Mouse (Mus musculus) C2C12 (cell line): ENCODE measurements around the gene Cntn2. TPM values are rescaled to one million over a fixed set of nuclear protein-coding genes. Genes with fewer than 3 reads are reported as not detected.

Source experiments
- H3K27me3 ChIP-seq: one replicate; pipeline ENCODE4 v1.6.1; 2011; ENCODE audit not compliant: control insufficient read depth, insufficient read depth, insufficient read length
- H3K36me3 ChIP-seq: one replicate; pipeline ENCODE4 v1.6.1; 2011; ENCODE audit not compliant: control insufficient read depth, insufficient read depth
- H3K4me3 ChIP-seq: one replicate; pipeline ENCODE4 v1.5.1; 2011; ENCODE audit warnings: mild to moderate bottlenecking, control low read depth; ENCODE audit not compliant: poor library complexity, insufficient read depth, severe bottlenecking
- H3K79me2 ChIP-seq: one replicate; pipeline ENCODE4 v1.6.1; 2011; ENCODE audit not compliant: control insufficient read depth, insufficient read depth
- H3K79me3 ChIP-seq: one replicate; pipeline ENCODE4 v1.6.1; 2011; ENCODE audit warnings: low read depth, control low read depth
- H3ac ChIP-seq: one replicate; pipeline ENCODE3; 2011; ENCODE audit warnings: low read depth; ENCODE audit not compliant: control insufficient read depth, insufficient read length
- CEBPB ChIP-seq: IDR thresholded peaks from one replicate; pipeline ENCODE4 v1.6.1; 2011; ENCODE audit warnings: low read depth, mild to moderate bottlenecking, control low read depth, moderate library complexity
- CTCF ChIP-seq: IDR thresholded peaks from one replicate; pipeline ENCODE4 v1.5.1; 2011; ENCODE audit not compliant: control insufficient read depth, insufficient read depth, insufficient read length
- FOSL1 ChIP-seq: IDR thresholded peaks from one replicate; pipeline ENCODE4 v1.8.0; 2011; ENCODE audit warnings: mild to moderate bottlenecking, low read length; ENCODE audit not compliant: poor library complexity, insufficient read depth, severe bottlenecking
- MAX ChIP-seq: IDR thresholded peaks from one replicate; pipeline ENCODE4 v1.6.1; 2011; ENCODE audit warnings: mild to moderate bottlenecking, control low read depth
- MYOD1 ChIP-seq: IDR thresholded peaks from one replicate; pipeline ENCODE4 v1.6.1; 2011; ENCODE audit warnings: low read depth; ENCODE audit not compliant: control insufficient read depth, insufficient read length
- MYOG ChIP-seq: IDR thresholded peaks from one replicate; pipeline ENCODE4 v1.6.1; 2011; ENCODE audit not compliant: control insufficient read depth, insufficient read length; ENCODE audit errors: extremely low read depth
- USF1 ChIP-seq: IDR thresholded peaks from one replicate; pipeline ENCODE4 v1.6.1; 2011; ENCODE audit warnings: low read depth, mild to moderate bottlenecking, control low read depth, moderate library complexity
- polyA plus RNA-seq: library from polyadenylated mRNA; unstranded; fragments of >200 nt; fragmentation: generic; extraction: Trizol; gene quantifications from one replicate; pipeline ENCODE4 v1.2.1, GENCODE M21; 2012; ENCODE audit warnings: missing spikeins

Gene Cntn2
- polyA plus RNA-seq, 1 experiment: not detected

DNA sequence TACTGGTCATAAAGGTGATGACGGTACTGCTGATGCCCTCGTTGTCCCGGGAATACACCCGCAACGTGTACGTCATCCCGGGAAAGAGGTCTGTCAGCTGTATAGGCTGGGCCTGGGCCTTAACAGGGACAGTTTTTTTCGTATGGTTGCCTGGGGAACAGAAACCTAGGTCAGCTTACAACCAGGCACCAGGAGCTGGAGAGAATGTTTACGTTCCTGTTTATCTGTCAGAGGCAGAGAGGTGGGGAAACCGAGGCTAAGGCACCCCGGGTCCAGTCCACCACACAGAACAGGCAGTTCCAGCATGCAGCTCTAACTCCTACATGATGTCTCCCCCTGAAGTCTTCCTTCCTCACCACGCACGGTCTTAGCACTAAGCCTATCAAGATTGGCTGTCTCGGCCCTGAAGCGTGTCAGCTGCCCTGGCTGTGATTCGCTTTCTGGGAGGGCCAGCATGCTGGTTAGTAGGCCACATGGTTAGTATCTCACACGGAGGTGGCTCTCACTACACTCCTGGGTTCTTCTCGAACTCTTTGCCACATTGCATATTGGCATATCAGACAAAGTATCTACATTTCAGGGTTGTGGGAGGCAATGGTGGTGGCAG is 40.0 kb upstream of the Cntn2 start:
- TF ChIP-seq FOSL1: no peak
- no peak for TF ChIP-seq CEBPB
- no peak for TF ChIP-seq MYOD1
- TF ChIP-seq USF1: no peak
- no peak for TF ChIP-seq MAX
- TF ChIP-seq CTCF: no peak
- TF ChIP-seq MYOG: no peak
- Histone ChIP-seq H3K4me3 (no peak overlapping the region), H3K79me3 (no peaks in the 10 kb centered on the region), H3K36me3 (no peaks in the 10 kb centered on the region), H3ac (no peak overlapping the region), H3K27me3 (peaks cover 84% of the 10 kb centered on the region), H3K79me2 (no peaks in the 10 kb centered on the region)

DNA sequence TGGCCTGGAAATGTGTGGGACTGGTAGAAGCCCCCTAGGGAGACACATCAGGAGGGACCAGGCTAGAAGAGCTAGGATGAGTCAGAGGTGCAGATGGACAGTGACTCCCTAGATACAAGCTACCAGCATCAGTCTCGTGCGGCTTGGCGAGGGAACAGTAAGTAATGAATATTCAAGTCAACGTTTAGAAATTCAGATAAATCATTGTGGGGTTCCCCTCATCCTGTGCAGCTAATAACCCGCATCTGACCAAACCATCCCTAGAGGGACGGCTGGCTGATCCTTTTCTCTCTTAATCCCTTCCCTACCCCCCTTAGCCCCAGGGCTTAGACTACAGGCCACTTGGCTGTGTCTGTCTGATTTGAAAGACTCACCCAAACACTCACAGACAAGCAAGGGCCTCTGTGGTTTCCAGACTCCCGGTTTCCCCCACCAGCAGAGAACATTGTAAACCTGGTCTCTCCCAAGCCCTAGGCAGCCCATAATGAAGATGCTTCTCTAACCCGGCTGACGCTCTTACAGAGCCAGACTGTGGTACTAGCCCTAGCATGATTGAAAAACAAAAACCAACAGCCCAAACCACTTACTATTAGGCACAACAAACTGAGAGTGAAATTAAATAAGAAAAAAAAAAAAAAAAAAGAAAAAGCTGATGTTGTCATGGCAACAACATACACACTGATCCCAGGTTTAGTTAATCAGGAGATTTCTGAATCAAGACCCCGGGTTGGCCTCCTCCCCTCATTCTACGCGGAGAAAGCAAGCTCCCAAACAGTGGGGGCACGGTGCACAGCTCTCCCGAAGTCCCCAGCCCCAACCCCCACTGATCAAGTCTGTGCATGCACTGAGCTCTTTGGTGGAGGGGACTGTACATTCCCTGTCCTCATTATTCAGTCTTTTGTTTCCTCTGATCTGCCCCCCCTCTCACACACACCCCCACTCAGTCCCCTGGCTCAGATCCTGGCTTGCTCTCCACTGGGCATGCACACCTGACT is 39.1 kb upstream of the Cntn2 start:
- no peaks in the 10 kb centered on the region for H3K36me3 ChIP-seq
- H3ac ChIP-seq: no peak overlapping the region
- TF ChIP-seq FOSL1 (no peak), CEBPB (no peak), CTCF (no peak), MAX (no peak), MYOG (no peak), MYOD1 (no peak), USF1 (no peak)
- no peak overlapping the region for H3K4me3 ChIP-seq
- H3K27me3 ChIP-seq: peaks cover 88% of the 10 kb centered on the region
- H3K79me3 ChIP-seq: no peaks in the 10 kb centered on the region
- H3K79me2 ChIP-seq: no peaks in the 10 kb centered on the region

DNA sequence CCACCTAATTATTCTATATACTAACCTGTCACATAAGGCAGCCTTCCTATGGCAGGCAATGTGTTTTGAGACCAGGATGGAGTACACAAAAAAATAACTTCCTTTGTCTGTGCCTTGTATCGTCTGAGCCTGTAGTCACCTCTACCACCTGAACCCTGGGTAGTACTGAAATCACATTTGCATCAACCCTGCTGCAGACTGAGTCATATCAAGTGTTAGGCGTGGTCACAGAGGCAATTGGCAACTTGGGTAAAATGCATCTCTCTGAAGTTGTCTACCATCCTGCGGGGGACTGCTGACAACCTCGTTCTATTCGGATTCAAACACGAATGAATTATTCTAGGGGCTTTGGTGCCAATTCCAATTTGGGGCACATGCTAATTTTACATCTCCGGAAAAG is 37.0 kb upstream of the Cntn2 start:
- H3K27me3 ChIP-seq: peaks cover 92% of the 10 kb centered on the region

DNA sequence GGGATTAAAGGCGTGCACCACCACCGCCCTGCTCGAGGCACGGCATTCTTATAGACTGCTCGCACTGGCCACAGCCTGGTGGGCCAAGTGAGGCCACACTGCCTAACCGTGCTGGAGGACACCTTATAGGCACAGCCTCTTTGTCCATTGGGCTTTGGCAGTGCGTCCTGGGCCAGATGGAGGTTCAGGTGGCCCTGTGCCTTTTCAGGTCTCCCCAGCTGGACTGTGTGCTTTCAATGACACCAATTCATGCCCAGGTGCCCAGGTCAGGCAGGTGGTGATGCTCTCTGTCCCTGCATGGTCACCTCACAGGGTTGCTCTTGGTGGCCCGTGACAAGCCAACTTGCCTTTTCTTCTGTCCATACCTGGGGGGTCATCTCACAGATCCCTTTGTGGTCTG is 33.8 kb upstream of the Cntn2 start:
- H3K27me3 ChIP-seq: peaks cover 86% of the 10 kb centered on the region
- TF ChIP-seq MAX: no peak
- TF ChIP-seq USF1: no peak
- no peak for TF ChIP-seq MYOG
- H3K36me3 ChIP-seq: no peaks in the 10 kb centered on the region
- no peaks in the 10 kb centered on the region for H3K79me2 ChIP-seq
- H3K4me3 ChIP-seq: no peak overlapping the region
- H3ac ChIP-seq: no peak overlapping the region
- no peaks in the 10 kb centered on the region for H3K79me3 ChIP-seq

More for the DNA sequence above, 37.0 kb upstream of the Cntn2 start:
- no peak overlapping the region for H3ac ChIP-seq
- TF ChIP-seq MYOG (no peak), MAX (no peak), FOSL1 (no peak), MYOD1 (no peak), CTCF (no peak), CEBPB (no peak), USF1 (no peak)
- H3K36me3 ChIP-seq: no peaks in the 10 kb centered on the region
- no peaks in the 10 kb centered on the region for H3K79me3 ChIP-seq
- no peak overlapping the region for H3K4me3 ChIP-seq
- no peaks in the 10 kb centered on the region for H3K79me2 ChIP-seq

DNA sequence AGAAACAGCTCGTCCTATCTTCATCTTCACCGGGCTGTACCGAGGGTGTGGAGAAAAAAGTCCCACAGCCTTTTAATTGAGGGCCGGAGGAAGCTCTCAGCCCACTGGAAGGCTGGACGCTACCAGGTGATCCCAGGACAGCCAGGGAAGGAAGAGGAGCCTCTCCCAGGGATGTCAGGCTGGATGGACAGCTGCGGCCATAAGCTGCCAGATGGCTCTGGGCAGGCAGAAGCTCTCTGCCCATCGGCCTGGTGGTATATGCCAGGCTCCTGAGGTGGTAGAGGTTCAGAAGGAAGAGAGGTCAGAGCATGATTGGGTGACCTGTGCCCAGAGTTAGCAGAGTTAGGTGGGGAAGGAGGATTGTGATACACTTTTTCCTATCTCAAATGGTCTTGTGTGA is 29.8 kb upstream of the Cntn2 start:
- Histone ChIP-seq H3K79me3 (no peaks in the 10 kb centered on the region), H3K36me3 (no peaks in the 10 kb centered on the region), H3K27me3 (peaks cover 90% of the 10 kb centered on the region), H3K79me2 (no peaks in the 10 kb centered on the region), H3ac (no peak overlapping the region), H3K4me3 (no peak overlapping the region)
- TF ChIP-seq CEBPB: no peak
- no peak for TF ChIP-seq MAX
- no peak for TF ChIP-seq MYOG

DNA sequence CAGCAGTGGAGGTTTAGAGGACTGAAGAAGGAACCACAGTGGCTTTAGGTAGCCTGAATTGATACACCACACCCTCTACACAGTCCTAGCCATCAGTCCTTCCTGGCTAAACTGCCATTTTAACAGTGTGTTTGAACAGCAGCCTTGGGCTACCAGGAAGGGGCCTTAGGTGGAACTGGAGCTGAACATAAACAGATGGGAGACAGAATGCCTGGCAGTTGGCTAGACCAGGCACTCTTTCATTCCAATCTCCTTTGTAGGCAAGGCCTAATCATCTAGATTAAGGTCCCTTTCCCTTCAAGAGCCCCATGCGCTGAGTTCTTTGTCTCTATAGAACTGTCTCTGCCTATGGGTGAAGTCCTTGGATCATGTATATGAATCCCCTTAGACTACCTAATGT is 28.6 kb upstream of the Cntn2 start:
- Histone ChIP-seq H3K27me3 (peaks cover 90% of the 10 kb centered on the region), H3K79me3 (no peaks in the 10 kb centered on the region)
- TF ChIP-seq MYOD1: no peak
- TF ChIP-seq MAX: no peak
- no peak for TF ChIP-seq USF1

More for the DNA sequence above, 28.6 kb upstream of the Cntn2 start:
- no peaks in the 10 kb centered on the region for H3K36me3 ChIP-seq
- H3K79me2 ChIP-seq: no peaks in the 10 kb centered on the region
- no peak overlapping the region for H3K4me3 ChIP-seq
- H3ac ChIP-seq: no peak overlapping the region
